Mouse (Mus musculus) CH12.LX (cell line): ENCODE results near the gene Tmem229b. TPM values are rescaled to one million over a fixed set of nuclear protein-coding genes. Genes with fewer than 3 reads are reported as not detected.

Experiments
- DNase-seq: peaks from one replicate; pipeline ENCODE4 v3.0.0-alpha.2; 2013; ENCODE audit errors: extremely low read depth
- H3K27ac ChIP-seq: 2 replicates; pipeline ENCODE4 v1.5.1; 2012; ENCODE audit warnings: low read depth, mild to moderate bottlenecking, control low read depth, moderate library complexity; ENCODE audit not compliant: insufficient read depth
- H3K27me3 ChIP-seq: replicated peaks from 2 replicates; pipeline ENCODE3; 2012; ENCODE audit warnings: inconsistent platforms
- H3K36me3 ChIP-seq, 2 experiments: replicated peaks in 1 of 2; 2 replicates each; pipeline versions ENCODE3 to v1.6.1; 2012; ENCODE audit warnings: inconsistent platforms in 1 of 2, low read length in 1 of 2, mild to moderate bottlenecking in 1 of 2, mixed read lengths in 1 of 2, moderate library complexity in 1 of 2; ENCODE audit not compliant: control insufficient read depth in 1 of 2, insufficient read depth in 1 of 2
- H3K4me1 ChIP-seq, 2 experiments: 2 replicates each; pipeline ENCODE4 v1.6.1; 2012; ENCODE audit warnings: inconsistent platforms in 1 of 2, moderate library complexity in 1 of 2; ENCODE audit not compliant: insufficient read depth in 2 of 2, control insufficient read depth in 1 of 2
- H3K4me2 ChIP-seq: 2 replicates; pipeline ENCODE4 v1.6.1; 2012; ENCODE audit warnings: low read depth, mild to moderate bottlenecking, control low read depth; ENCODE audit not compliant: poor library complexity, insufficient read depth, severe bottlenecking
- H3K4me3 ChIP-seq, 3 experiments: fragments of 150-350 bp in 1 of 3; sonication (generic) in 1 of 3; replicated peaks in 1 of 3; 2 replicates each; pipeline versions ENCODE3 to v1.5.1; 2011 to 2012; ENCODE audit warnings: low read depth in 2 of 3, low read length in 2 of 3, mild to moderate bottlenecking in 2 of 3, moderate library complexity in 2 of 3, control low read depth in 1 of 3, improper control_type of control experiment in 1 of 3, inconsistent platforms in 1 of 3, mixed read lengths in 1 of 3; ENCODE audit not compliant: poor library complexity in 1 of 3
- H3K79me2 ChIP-seq: replicated peaks from 2 replicates; pipeline ENCODE4 v1.6.1; 2012; ENCODE audit warnings: mild to moderate bottlenecking, moderate library complexity; ENCODE audit not compliant: control insufficient read depth, poor library complexity, insufficient read depth, severe bottlenecking; ENCODE audit errors: extremely low read depth
- H3K9ac ChIP-seq: 2 replicates; pipeline ENCODE4 v1.6.1; 2012; ENCODE audit warnings: low read depth, mild to moderate bottlenecking, control low read depth, moderate library complexity; ENCODE audit not compliant: insufficient read depth
- H3K9me3 ChIP-seq: replicated peaks from 2 replicates; pipeline ENCODE3; 2012; ENCODE audit warnings: low read length, inconsistent platforms, mixed read lengths
- BHLHE40 ChIP-seq: IDR thresholded peaks from 2 replicates; pipeline ENCODE4 v1.6.1; 2011; ENCODE audit warnings: mild to moderate bottlenecking, low read depth, low read length, improper control_type of control experiment
- CHD1 ChIP-seq: IDR thresholded peaks from 2 replicates; pipeline ENCODE4 v1.6.1; 2012; ENCODE audit warnings: low read depth, low read length, improper control_type of control experiment, inconsistent platforms
- CHD2 ChIP-seq: IDR thresholded peaks from 2 replicates; pipeline ENCODE4 v1.6.1; 2011; ENCODE audit warnings: low read length, improper control_type of control experiment
- CTCF ChIP-seq, 2 experiments: IDR thresholded peaks in 1 of 2; conservative IDR thresholded peaks in 1 of 2; 2 replicates each; pipeline ENCODE4 v1.5.1; 2011 to 2012; ENCODE audit warnings: low read depth in 2 of 2, low read length in 2 of 2, improper control_type of control experiment in 1 of 2, inconsistent platforms in 1 of 2, mild to moderate bottlenecking in 1 of 2, moderate library complexity in 1 of 2
- E2F4 ChIP-seq: IDR thresholded peaks from 2 replicates; pipeline ENCODE4 v1.6.1; 2011; ENCODE audit warnings: low read depth, low read length, improper control_type of control experiment; ENCODE audit not compliant: insufficient replicate concordance
- EP300 ChIP-seq: IDR thresholded peaks from 2 replicates; pipeline ENCODE4 v1.6.1; 2011; ENCODE audit warnings: low read length, improper control_type of control experiment
- ETS1 ChIP-seq: conservative IDR thresholded peaks from 2 replicates; pipeline ENCODE4 v1.6.1; 2012; ENCODE audit warnings: low read depth, mild to moderate bottlenecking, inconsistent platforms, low read length, improper control_type of control experiment, moderate library complexity
- HCFC1 ChIP-seq: IDR thresholded peaks from 2 replicates; pipeline ENCODE4 v1.6.1; 2012; ENCODE audit warnings: low read depth, mild to moderate bottlenecking, inconsistent platforms, low read length, improper control_type of control experiment
- IRF4 ChIP-seq: IDR thresholded peaks from 2 replicates; pipeline ENCODE4 v1.6.1; 2014; ENCODE audit warnings: low read depth, mild to moderate bottlenecking, inconsistent platforms, low read length, improper control_type of control experiment
- JUN ChIP-seq: IDR thresholded peaks from 2 replicates; pipeline ENCODE4 v1.6.1; 2011; ENCODE audit warnings: low read depth, mild to moderate bottlenecking, low read length, improper control_type of control experiment, moderate library complexity; ENCODE audit not compliant: insufficient read depth
- JUND ChIP-seq: conservative IDR thresholded peaks from 2 replicates; pipeline ENCODE4 v1.6.1; 2011; ENCODE audit warnings: low read depth, low read length, improper control_type of control experiment
- KAT2A ChIP-seq: IDR thresholded peaks from 2 replicates; pipeline ENCODE4 v1.6.1; 2012; ENCODE audit warnings: low read length, improper control_type of control experiment, inconsistent platforms; ENCODE audit not compliant: insufficient replicate concordance
- MAFK ChIP-seq: IDR thresholded peaks from 2 replicates; pipeline ENCODE4 v1.6.1; 2011; ENCODE audit warnings: low read length, improper control_type of control experiment; ENCODE audit not compliant: insufficient replicate concordance
- MAZ ChIP-seq: IDR thresholded peaks from 2 replicates; pipeline ENCODE4 v1.6.1; 2012; ENCODE audit warnings: low read depth, mild to moderate bottlenecking, inconsistent platforms, low read length, improper control_type of control experiment, moderate library complexity
- MEF2A ChIP-seq: IDR thresholded peaks from 2 replicates; pipeline ENCODE4 v1.6.1; 2014; ENCODE audit warnings: low read depth, mild to moderate bottlenecking, inconsistent platforms, low read length, improper control_type of control experiment, borderline replicate concordance
- MXI1 ChIP-seq: IDR thresholded peaks from 2 replicates; pipeline ENCODE4 v1.6.1; 2011; ENCODE audit warnings: mild to moderate bottlenecking, low read depth, low read length, improper control_type of control experiment
- MYC ChIP-seq: IDR thresholded peaks from 2 replicates; pipeline ENCODE4 v1.6.1; 2011; ENCODE audit warnings: low read depth, mild to moderate bottlenecking, improper control_type of control experiment, low read length
- NRF1 ChIP-seq: IDR thresholded peaks from 2 replicates; pipeline ENCODE4 v1.6.1; 2014; ENCODE audit warnings: low read depth, mild to moderate bottlenecking, inconsistent platforms, low read length, improper control_type of control experiment, moderate library complexity
- SIN3A ChIP-seq: IDR thresholded peaks from 2 replicates; pipeline ENCODE4 v1.6.1; 2012; ENCODE audit warnings: low read length, improper control_type of control experiment, inconsistent platforms
- TBP ChIP-seq: conservative IDR thresholded peaks from 2 replicates; pipeline ENCODE4 v1.6.1; 2011; ENCODE audit warnings: low read depth, low read length, improper control_type of control experiment
- TCF12 ChIP-seq: IDR thresholded peaks from 2 replicates; pipeline ENCODE4 v1.6.1; 2014; ENCODE audit warnings: low read depth, mild to moderate bottlenecking, inconsistent platforms, low read length, improper control_type of control experiment
- ZNF384 ChIP-seq: IDR thresholded peaks from 2 replicates; pipeline ENCODE4 v1.6.1; 2012; ENCODE audit warnings: low read depth, low read length, improper control_type of control experiment, inconsistent platforms
- dilution Hi-C: fragments of 300-500 bp; cut with MboI; formaldehyde crosslinking; loops from 2 replicates; pipeline ENCODE4 v1.14.3; 2020; ENCODE audit warnings: low sequenced_read_pairs; ENCODE audit not compliant: extremely low pct_unique_long_range_greater_than_20kb, extremely low pct_ligation_motif_present
- in situ Hi-C: fragments of 300-500 bp; cut with MboI; formaldehyde crosslinking; loops from 3 replicates; pipeline ENCODE4 v1.14.3; 2019; ENCODE audit warnings: low sequenced_read_pairs, low pct_ligation_motif_present, low pct_unique_long_range_greater_than_20kb, mixed read lengths
- polyA plus RNA-seq: library from polyadenylated mRNA; unstranded; fragments of >175 nt; gene quantifications from 2 replicates; pipeline ENCODE4 v1.2.1, GENCODE M21; 2012; ENCODE audit warnings: low read depth; ENCODE audit not compliant: insufficient read length
- total RNA-seq, 2 experiments: library from RNA; depleted of rRNA; stranded (reverse); fragments of 300-350 nt in 1 of 2; fragments of >200 nt in 1 of 2; gene quantifications; 2 replicates each; pipeline ENCODE4 v1.2.3; 2012 to 2014

The Tmem229b gene
- total and polyA plus RNA-seq, 3 experiments, result 41.7 to 129 (median 66.5) TPM

DNA sequence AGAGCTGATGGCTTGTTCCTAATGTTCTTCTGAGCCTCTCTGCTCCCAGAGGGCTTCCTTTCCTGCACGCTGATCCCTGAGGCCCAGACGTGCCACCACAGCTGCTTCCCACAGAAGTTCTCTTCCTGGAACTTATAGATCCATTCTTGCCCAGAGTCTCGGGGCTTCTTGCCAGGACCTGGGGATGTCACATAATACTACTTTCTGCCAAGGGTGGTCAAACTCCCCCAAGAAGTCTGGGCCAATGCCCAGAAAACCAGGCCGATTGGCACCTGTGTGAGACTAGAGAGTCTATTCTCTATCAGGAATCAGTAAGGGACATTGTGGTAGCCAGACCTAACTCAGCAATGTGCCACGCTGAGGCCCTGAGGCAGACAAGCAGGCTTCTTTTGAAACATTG lies 80.1 kb downstream of the Tmem229b start:
- Histone ChIP-seq H3K4me2 (no peak overlapping the region), H3K27ac (no peak overlapping the region), H3K79me2 (no peaks in the 10 kb centered on the region), H3K4me3 (no peak overlapping the region), H3K27me3 (no peaks in the 10 kb centered on the region), H3K9ac (no peak overlapping the region), H3K36me3 (no peaks in the 10 kb centered on the region), H3K4me1 (peaks cover 28 to 70% of the 10 kb centered on the region in 2 experiments), H3K9me3 (no peaks in the 10 kb centered on the region)
- dilution Hi-C loops (no loop called here), in situ Hi-C loops (no loop called here)
- DNase-seq, result no peak
- TF ChIP-seq MEF2A (no peak), MXI1 (no peak), CTCF (conservative IDR thresholded peaks at IDR 0.05 in 1 of 2, IDR thresholded peaks at IDR 0.05 in 1 of 2; ENCODE audit: low read depth in 2 of 2, low read length in 2 of 2) (no peak), CHD1 (no peak), SIN3A (no peak), KAT2A (no peak), CHD2 (no peak), JUN (no peak)

DNA sequence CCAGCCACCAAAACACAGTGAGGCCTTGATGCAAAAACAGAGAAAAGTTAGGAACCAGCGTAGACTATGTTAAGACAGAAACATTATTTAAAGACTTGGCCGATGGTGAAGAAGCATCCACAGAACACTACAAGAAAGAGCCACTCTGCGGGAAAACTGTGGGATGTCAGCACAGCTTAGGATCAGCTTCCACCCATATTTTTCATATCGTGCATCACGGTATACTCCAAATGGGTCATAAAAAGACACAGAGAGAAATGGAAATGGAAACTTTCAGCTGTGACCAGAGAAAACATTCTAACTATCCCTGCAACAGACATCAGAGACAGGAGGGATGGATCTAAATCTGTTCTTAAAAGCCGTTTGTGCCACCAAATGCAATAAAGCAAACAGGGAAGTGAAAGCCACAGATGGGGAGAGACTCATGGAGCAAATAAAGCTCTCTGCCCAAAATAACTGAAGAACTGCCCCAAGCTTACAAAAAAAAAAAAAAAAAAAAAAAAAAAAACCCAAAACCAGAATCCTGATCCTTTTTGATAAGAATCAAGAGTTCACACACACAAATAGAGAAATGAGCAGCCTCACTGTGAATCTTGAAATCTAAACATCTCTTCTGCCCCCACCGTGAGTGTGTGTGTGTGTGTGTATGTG lies 83.8 kb downstream of the Tmem229b start:
- peak overlapping the region; percentile 67 for H3K27ac ChIP-seq
- dilution Hi-C loops, result no loop called here

More for the DNA sequence above, 83.8 kb downstream of the Tmem229b start:
- in situ Hi-C loops, result loop anchor here (5.0 kb wide), 3 partner anchors 54 to 174 kb away; partner anchors contain the start of gene Tmem229b
- Histone ChIP-seq H3K9me3 (no peaks in the 10 kb centered on the region), H3K27me3 (no peaks in the 10 kb centered on the region)
- TF ChIP-seq MEF2A (peak; percentile 99), HCFC1 (no peak), ETS1 (peak; percentile 82), EP300 (peak; percentile 97), MAZ (peak; percentile 64; the same call in 1 of the 2 replicates), BHLHE40 (peak; percentile 67; the same call in 1 of the 2 replicates), TBP (0 out of 2 replicates have a peak, but pooled peaks have one; percentile 31), JUND (peak; percentile 66; the same call in 1 of the 2 replicates), NRF1 (no peak), MXI1 (no peak), IRF4 (peak; percentile 96), TCF12 (peak; percentile 91), MYC (0 out of 2 replicates have a peak, but pooled peaks have one; percentile 33), ZNF384 (peak; percentile 100), MAFK (0 out of 2 replicates have a peak, but pooled peaks have one; percentile 50), E2F4 (no peak), JUN (peak; percentile 73)
- TF ChIP-seq, all 38 proteins: peak for 13
- Histone ChIP-seq H3K36me3 (no peaks in the 10 kb centered on the region), H3K9ac (no peak overlapping the region; the same call in 1 of the 2 replicates), H3K79me2 (no peaks in the 10 kb centered on the region), H3K4me1 (peaks cover 19 to 65% of the 10 kb centered on the region in 2 experiments), H3K4me2 (peak overlapping the region; percentile 47), H3K4me3 (no peak overlapping the region)
- DNase-seq, result peak; percentile 86
